Mouse (Mus musculus): ENCODE results near the gene Nudt8. TPM values are rescaled to one million over a fixed set of nuclear protein-coding genes. Genes with fewer than 3 reads are reported as not detected.
"Not testable (repeated sequence)": the region's sequence is repeated elsewhere in the genome, so short reads cannot be mapped to it uniquely, and the experiment has no call there.

Nudt8 gene
- polyA plus RNA-seq, 1 experiment, result 8.4 TPM

- H3K27me3 ChIP-seq (ENCODE audit: control insufficient read depth, insufficient read depth, low read length), result no peaks in the 10 kb centered on the region
- H3K4me1 ChIP-seq (ENCODE audit: control insufficient read depth, insufficient read depth, low read length), result peaks cover 7% of the 10 kb centered on the region; the same call in 1 of the 2 replicates
- DNase-seq, result no peak
- no peak for TF ChIP-seq CTCF (IDR thresholded peaks at IDR 0.05; ENCODE audit: borderline replicate concordance, insufficient read depth, low read depth, low read length)
- H3K27ac ChIP-seq (ENCODE audit: insufficient read depth, low read length), result no peak overlapping the region
- H3K4me3 ChIP-seq (replicated peaks; ENCODE audit: insufficient read depth, low read depth, low read length), result no peak overlapping the region
These were observed 41.4 kb upstream of the Nudt8 start for GRCm38 (mm10) chr19:3959030-3959429.

GRCm38 (mm10) chr19:3960211-3960610 lies 40.2 kb upstream of the Nudt8 start:
- no peak for DNase-seq
- WGBS, result 91% methylated on average over 5 of the region's 5 CpGs

GRCm38 (mm10) chr19:3961805-3962204 lies 38.6 kb upstream of the Nudt8 start:
- WGBS, result 40% methylated on average over 6 of the region's 6 CpGs
- not testable (repeated sequence) for H3K4me1 ChIP-seq (ENCODE audit: control insufficient read depth, insufficient read depth, low read length); H3K27ac ChIP-seq (ENCODE audit: insufficient read depth, low read length); DNase-seq; H3K27me3 ChIP-seq (ENCODE audit: control insufficient read depth, insufficient read depth, low read length); H3K4me3 ChIP-seq (replicated peaks; ENCODE audit: insufficient read depth, low read depth, low read length)

More at GRCm38 (mm10) chr19:3960211-3960610, 40.2 kb upstream of the Nudt8 start:
- Histone ChIP-seq H3K27me3 (ENCODE audit: control insufficient read depth, insufficient read depth, low read length) (no peaks in the 10 kb centered on the region), H3K4me1 (ENCODE audit: control insufficient read depth, insufficient read depth, low read length) (peaks cover 7% of the 10 kb centered on the region; the same call in 1 of the 2 replicates), H3K27ac (ENCODE audit: insufficient read depth, low read length) (no peak overlapping the region), H3K4me3 (replicated peaks; ENCODE audit: insufficient read depth, low read depth, low read length) (no peak overlapping the region)
- TF ChIP-seq CTCF (IDR thresholded peaks at IDR 0.05; ENCODE audit: borderline replicate concordance, insufficient read depth, low read depth, low read length) (no peak), POLR2A (IDR thresholded peaks at IDR 0.05; ENCODE audit: borderline replicate concordance, insufficient read depth, low read length) (no peak)

- no peak for DNase-seq
- Histone ChIP-seq H3K4me3 (replicated peaks; ENCODE audit: insufficient read depth, low read depth, low read length) (no peak overlapping the region), H3K27me3 (ENCODE audit: control insufficient read depth, insufficient read depth, low read length) (no peaks in the 10 kb centered on the region), H3K27ac (ENCODE audit: insufficient read depth, low read length) (no peak overlapping the region), H3K4me1 (ENCODE audit: control insufficient read depth, insufficient read depth, low read length) (0 out of 2 replicates have a peak, but pooled peaks cover 4% of the 10 kb centered on the region)
- TF ChIP-seq POLR2A (IDR thresholded peaks at IDR 0.05; ENCODE audit: borderline replicate concordance, insufficient read depth, low read length) (no peak), CTCF (IDR thresholded peaks at IDR 0.05; ENCODE audit: borderline replicate concordance, insufficient read depth, low read depth, low read length) (no peak)
- 27% methylated on average over 2 of the region's 2 CpGs for WGBS
These were observed 37.9 kb upstream of the Nudt8 start for GRCm38 (mm10) chr19:3962469-3962868.

GRCm38 (mm10) chr19:3964030-3964429 lies 36.4 kb upstream of the Nudt8 start:
- Histone ChIP-seq H3K27ac (ENCODE audit: insufficient read depth, low read length) (no peak overlapping the region), H3K4me3 (replicated peaks; ENCODE audit: insufficient read depth, low read depth, low read length) (no peak overlapping the region), H3K27me3 (ENCODE audit: control insufficient read depth, insufficient read depth, low read length) (no peaks in the 10 kb centered on the region), H3K4me1 (ENCODE audit: control insufficient read depth, insufficient read depth, low read length) (no peaks in the 10 kb centered on the region)
- 66% methylated on average over 4 of the region's 4 CpGs for WGBS
- TF ChIP-seq CTCF (IDR thresholded peaks at IDR 0.05; ENCODE audit: borderline replicate concordance, insufficient read depth, low read depth, low read length) (no peak), POLR2A (IDR thresholded peaks at IDR 0.05; ENCODE audit: borderline replicate concordance, insufficient read depth, low read length) (no peak)
- DNase-seq, result no peak

GRCm38 (mm10) chr19:3966330-3967075 lies 33.9 kb upstream of the Nudt8 start:
- no peak for TF ChIP-seq CTCF (IDR thresholded peaks at IDR 0.05; ENCODE audit: borderline replicate concordance, insufficient read depth, low read depth, low read length)
- TF ChIP-seq POLR2A (IDR thresholded peaks at IDR 0.05; ENCODE audit: borderline replicate concordance, insufficient read depth, low read length), result no peak
- Histone ChIP-seq H3K27me3 (ENCODE audit: control insufficient read depth, insufficient read depth, low read length) (no peaks in the 10 kb centered on the region), H3K4me3 (replicated peaks; ENCODE audit: insufficient read depth, low read depth, low read length) (no peak overlapping the region), H3K27ac (ENCODE audit: insufficient read depth, low read length) (no peak overlapping the region), H3K4me1 (ENCODE audit: control insufficient read depth, insufficient read depth, low read length) (no peaks in the 10 kb centered on the region)
- WGBS, result 61% methylated on average over 11 of the region's 11 CpGs
- no peak for DNase-seq

- TF ChIP-seq CTCF (IDR thresholded peaks at IDR 0.05; ENCODE audit: borderline replicate concordance, insufficient read depth, low read depth, low read length) (no peak), POLR2A (IDR thresholded peaks at IDR 0.05; ENCODE audit: borderline replicate concordance, insufficient read depth, low read length) (no peak)
- Histone ChIP-seq H3K4me1 (ENCODE audit: control insufficient read depth, insufficient read depth, low read length) (no peaks in the 10 kb centered on the region), H3K4me3 (replicated peaks; ENCODE audit: insufficient read depth, low read depth, low read length) (no peak overlapping the region), H3K27ac (ENCODE audit: insufficient read depth, low read length) (no peak overlapping the region), H3K27me3 (ENCODE audit: control insufficient read depth, insufficient read depth, low read length) (no peaks in the 10 kb centered on the region)
- DNase-seq, result no peak
- WGBS, result 80% methylated on average over 3 of the region's 3 CpGs
These were observed 33.1 kb upstream of the Nudt8 start for GRCm38 (mm10) chr19:3967258-3967657.

- Histone ChIP-seq H3K4me3 (replicated peaks; ENCODE audit: insufficient read depth, low read depth, low read length) (no peak within 1 kb of the TSS), H3K27me3 (ENCODE audit: control insufficient read depth, insufficient read depth, low read length) (no peaks in the 10 kb centered on the region), H3K27ac (ENCODE audit: insufficient read depth, low read length) (no peak within 1 kb of the TSS), H3K4me1 (ENCODE audit: control insufficient read depth, insufficient read depth, low read length) (no peaks in the 10 kb centered on the region)
- no peak for TF ChIP-seq POLR2A (IDR thresholded peaks at IDR 0.05; ENCODE audit: borderline replicate concordance, insufficient read depth, low read length)
- no peak for TF ChIP-seq CTCF (IDR thresholded peaks at IDR 0.05; ENCODE audit: borderline replicate concordance, insufficient read depth, low read depth, low read length)
- no peak for DNase-seq
- 45% methylated on average over 9 of the region's 9 CpGs for WGBS
These were observed 28.2 kb upstream of the Nudt8 start, which contains the start of gene Aldh3b2 for GRCm38 (mm10) chr19:3972229-3972628. Aldh3b2 (plus strand) TSS chr19:3972328.

GRCm38 (mm10) chr19:3974608-3975007 lies 25.8 kb upstream of the Nudt8 start:
- not testable (repeated sequence) for H3K27ac ChIP-seq (ENCODE audit: insufficient read depth, low read length); H3K27me3 ChIP-seq (ENCODE audit: control insufficient read depth, insufficient read depth, low read length); H3K4me3 ChIP-seq (replicated peaks; ENCODE audit: insufficient read depth, low read depth, low read length); H3K4me1 ChIP-seq (ENCODE audit: control insufficient read depth, insufficient read depth, low read length); DNase-seq
- WGBS, result 57% methylated on average over 6 of the region's 6 CpGs
